Mouse (Mus musculus) MEL (cell line): ENCODE data around the gene Ctnnd2.

Experiments
- CTCF ChIP-seq, 3 experiments: IDR thresholded peaks in 2 of 3; conservative IDR thresholded peaks in 1 of 3; 2 replicates each; pipeline ENCODE4 v1.5.1; 2011 to 2012; ENCODE audit warnings: low read length in 3 of 3, low read depth in 2 of 3, mild to moderate bottlenecking in 2 of 3, improper control_type of control experiment in 1 of 3, inconsistent platforms in 1 of 3, mixed read lengths in 1 of 3, moderate library complexity in 1 of 3; ENCODE audit not compliant: control insufficient read depth in 1 of 3, insufficient read depth in 1 of 3, poor library complexity in 1 of 3, severe bottlenecking in 1 of 3
- E2F4 ChIP-seq: IDR thresholded peaks from 2 replicates; pipeline ENCODE4 v1.6.1; 2011; ENCODE audit warnings: low read depth, low read length, improper control_type of control experiment, borderline replicate concordance
- ETS1 ChIP-seq: IDR thresholded peaks from 2 replicates; pipeline ENCODE4 v1.6.1; 2012; ENCODE audit warnings: low read depth, mild to moderate bottlenecking, inconsistent platforms, low read length, improper control_type of control experiment, moderate library complexity
- NRF1 ChIP-seq: IDR thresholded peaks from 2 replicates; pipeline ENCODE4 v1.6.1; 2014; ENCODE audit warnings: low read depth, mild to moderate bottlenecking, inconsistent platforms, low read length, improper control_type of control experiment, moderate library complexity; ENCODE audit not compliant: poor library complexity, insufficient read depth, severe bottlenecking
- TBP ChIP-seq: IDR thresholded peaks from 2 replicates; pipeline ENCODE4 v1.8.0; 2011; ENCODE audit warnings: low read depth, low read length, improper control_type of control experiment

- TF ChIP-seq CTCF (IDR thresholded peaks at IDR 0.05 in 2 of 3, conservative IDR thresholded peaks at IDR 0.05 in 1 of 3; ENCODE audit: control insufficient read depth in 1 of 3, insufficient read depth in 1 of 3, low read depth in 2 of 3, low read length in 3 of 3, poor library complexity in 1 of 3, severe bottlenecking in 1 of 3) (no peak), E2F4 (no peak), TBP (no peak), NRF1 (no peak), ETS1 (no peak)
Measured at GRCm38 (mm10) chr15:30275721-30276120, 103.3 kb downstream of the Ctnnd2 start.
